Mouse (Mus musculus): ENCODE measurements around the gene Exosc1. TPM values are rescaled to one million over a fixed set of nuclear protein-coding genes. Genes with fewer than 3 reads are reported as not detected.
"Not testable (repeated sequence)": the region's sequence is repeated elsewhere in the genome, so short reads cannot be mapped to it uniquely, and the experiment has no call there.

The Exosc1 gene
- total RNA-seq, 2 experiments from 2014 or later, result 21.9 to 27.2 TPM

GRCm38 (mm10) chr19:41916853-41917252 lies 16.4 kb downstream of the Exosc1 start:
- DNase-seq (ENCODE audit: low spot score in 2 of 2), result no peak
- intact Hi-C loops (cut with DNase I), result no loop called here

GRCm38 (mm10) chr19:41915294-41915693 lies 17.9 kb downstream of the Exosc1 start:
- no peak for DNase-seq (ENCODE audit: low spot score in 2 of 2)
- intact Hi-C loops (cut with DNase I), result no loop called here

- intact Hi-C loops (cut with DNase I); DNase-seq (ENCODE audit: low spot score in 2 of 2): not testable (repeated sequence)
Measured at GRCm38 (mm10) chr19:41914592-41914882, 18.7 kb downstream of the Exosc1 start.

- intact Hi-C loops (cut with DNase I), result no loop called here
- no peak for DNase-seq (ENCODE audit: low spot score in 2 of 2)
Measured at GRCm38 (mm10) chr19:41913774-41914591, 19.2 kb downstream of the Exosc1 start.

GRCm38 (mm10) chr19:41912121-41913080 lies 20.8 kb downstream of the Exosc1 start:
- peak in 1 of 2 experiments; percentile 20 for DNase-seq (ENCODE audit: low spot score in 2 of 2)
- intact Hi-C loops (cut with DNase I), result no loop called here

- intact Hi-C loops (cut with DNase I), result no loop called here
Measured at GRCm38 (mm10) chr19:41911178-41912073, 21.8 kb downstream of the Exosc1 start, which contains the start of gene Pgam1. Pgam1 (plus strand) TSS chr19:41911923.

GRCm38 (mm10) chr19:41910396-41910795 lies 22.8 kb downstream of the Exosc1 start:
- intact Hi-C loops (cut with DNase I), result no loop called here

More at GRCm38 (mm10) chr19:41911178-41912073, 21.8 kb downstream of the Exosc1 start, which contains the start of gene Pgam1:
- DNase-seq (ENCODE audit: low spot score in 2 of 2), result peak; percentile 97 to 98

GRCm38 (mm10) chr19:41908736-41909135 lies 24.5 kb downstream of the Exosc1 start:
- intact Hi-C loops (cut with DNase I), result no loop called here
- DNase-seq (ENCODE audit: low spot score in 2 of 2), result no peak

More at GRCm38 (mm10) chr19:41910396-41910795, 22.8 kb downstream of the Exosc1 start:
- no peak for DNase-seq (ENCODE audit: low spot score in 2 of 2)

GRCm38 (mm10) chr19:41907079-41907760 lies 26.0 kb downstream of the Exosc1 start:
- intact Hi-C loops (cut with DNase I), result no loop called here
- no peak for DNase-seq (ENCODE audit: low spot score in 2 of 2)

- intact Hi-C loops (cut with DNase I), result no loop called here
Measured at GRCm38 (mm10) chr19:41906311-41907078, 26.7 kb downstream of the Exosc1 start.

GRCm38 (mm10) chr19:41905246-41905645 lies 28.0 kb downstream of the Exosc1 start:
- intact Hi-C loops (cut with DNase I), result no loop called here
- DNase-seq (ENCODE audit: low spot score in 2 of 2), result no peak

More at GRCm38 (mm10) chr19:41906311-41907078, 26.7 kb downstream of the Exosc1 start:
- no peak for DNase-seq (ENCODE audit: low spot score in 2 of 2)

- DNase-seq (ENCODE audit: low spot score in 2 of 2), result no peak
- intact Hi-C loops (cut with DNase I), result no loop called here
Measured at GRCm38 (mm10) chr19:41902848-41903593, 30.2 kb downstream of the Exosc1 start.

- no peak for DNase-seq (ENCODE audit: low spot score in 2 of 2)
- intact Hi-C loops (cut with DNase I), result no loop called here
Measured at GRCm38 (mm10) chr19:41901696-41902095, 31.5 kb downstream of the Exosc1 start.

GRCm38 (mm10) chr19:41900495-41901090 lies 32.6 kb downstream of the Exosc1 start:
- DNase-seq (ENCODE audit: low spot score in 2 of 2), result no peak
- intact Hi-C loops (cut with DNase I), result no loop called here

- intact Hi-C loops (cut with DNase I), result loop anchor here (5.0 kb wide), 1 partner anchor 128 kb away; no protein-coding TSS in a partner anchor
- peak in 1 of 2 experiments; percentile 19 for DNase-seq (ENCODE audit: low spot score in 2 of 2)
Measured at GRCm38 (mm10) chr19:41898860-41899259, 34.4 kb downstream of the Exosc1 start.

GRCm38 (mm10) chr19:41896319-41896711 lies 36.9 kb downstream of the Exosc1 start:
- no peak for DNase-seq (ENCODE audit: low spot score in 2 of 2)
- intact Hi-C loops (cut with DNase I), result loop anchor here (5.0 kb wide), 1 partner anchor 131 kb away; no protein-coding TSS in a partner anchor

All from left cerebral cortex, postnatal 14 days (tissue).